Mouse (Mus musculus) neutrophil, adult 5-6 weeks (primary cell): ENCODE results near the gene Cyp2c38. TPM values are rescaled to one million over a fixed set of nuclear protein-coding genes. Genes with fewer than 3 reads are reported as not detected.
"Not testable (repeated sequence)": the region's sequence is repeated elsewhere in the genome, so short reads cannot be mapped to it uniquely, and the experiment has no call there.

Experiments used
- ATAC-seq: fragments of 151-379, 151-347 bp; 2 replicates; pipeline ENCODE4 v1.8.0; 2017; ENCODE audit warnings: mild to moderate bottlenecking, moderate TSS enrichment; ENCODE audit not compliant: insufficient number of reproducible peaks, poor library complexity, low FRiP score, severe bottlenecking; ENCODE audit errors: extremely low read depth
- total RNA-seq: library from RNA; stranded (forward); fragments of 200-1000 nt; gene quantifications from 2 replicates; pipeline ENCODE4 v1.2.3, GENCODE M21; 2017

The Cyp2c38 gene
- total RNA-seq, result not detected in 2 replicates

- no peak for ATAC-seq
These were observed at the start of gene Cyp2c38 for GRCm38 (mm10) chr19:39462941-39463340. Gene Cyp2c38 (minus strand): TSS chr19:39463075.

GRCm38 (mm10) chr19:39510534-39510933 lies 47.7 kb upstream of the Cyp2c38 start, which contains the start of gene Cyp2c39:
Gene Cyp2c39 (plus strand): TSS chr19:39510862.
- no peak for ATAC-seq

- ATAC-seq, result no peak
These were observed 46.7 kb upstream of the Cyp2c38 start for GRCm38 (mm10) chr19:39509533-39509932.

DNA sequence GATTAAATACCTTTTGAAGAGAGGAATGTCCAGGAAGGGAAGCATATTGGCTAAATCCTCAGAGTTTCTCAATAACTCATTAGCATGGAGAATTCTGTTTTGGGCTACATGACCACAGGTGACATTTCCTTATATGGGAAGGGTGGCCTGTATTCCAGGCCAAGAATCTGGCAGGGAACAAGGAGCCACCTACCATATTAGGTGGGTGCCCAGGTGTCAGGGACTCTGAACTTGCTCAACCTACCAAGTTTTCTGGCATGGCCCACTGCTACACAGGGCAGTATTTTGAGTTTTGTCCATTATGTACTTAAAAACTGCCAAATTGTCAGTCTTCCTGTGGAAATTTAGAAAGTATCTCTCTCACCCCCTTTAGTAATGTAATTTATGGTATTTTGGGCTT lies 43.5 kb upstream of the Cyp2c38 start:
- ATAC-seq, result no peak

GRCm38 (mm10) chr19:39483961-39484360 lies 21.1 kb upstream of the Cyp2c38 start:
- ATAC-seq, result not testable (repeated sequence)

GRCm38 (mm10) chr19:39463923-39464322 lies 1.0 kb upstream of the Cyp2c38 start:
- ATAC-seq, result no peak

Other genes with a start within 250 kb of the Cyp2c38 start
- not detected in 2 replicates for gene Cyp2c29, start 193.7 kb downstream of the Cyp2c38 start, total RNA-seq
- not detected in 2 replicates for gene Cyp2c39, start 47.8 kb upstream of the Cyp2c38 start, total RNA-seq
- not detected in 2 replicates for gene Cyp2c67, start 186.0 kb upstream of the Cyp2c38 start, total RNA-seq